8 mouse cellular contexts compared by ENCODE assay signal in the genomic region with DNA sequence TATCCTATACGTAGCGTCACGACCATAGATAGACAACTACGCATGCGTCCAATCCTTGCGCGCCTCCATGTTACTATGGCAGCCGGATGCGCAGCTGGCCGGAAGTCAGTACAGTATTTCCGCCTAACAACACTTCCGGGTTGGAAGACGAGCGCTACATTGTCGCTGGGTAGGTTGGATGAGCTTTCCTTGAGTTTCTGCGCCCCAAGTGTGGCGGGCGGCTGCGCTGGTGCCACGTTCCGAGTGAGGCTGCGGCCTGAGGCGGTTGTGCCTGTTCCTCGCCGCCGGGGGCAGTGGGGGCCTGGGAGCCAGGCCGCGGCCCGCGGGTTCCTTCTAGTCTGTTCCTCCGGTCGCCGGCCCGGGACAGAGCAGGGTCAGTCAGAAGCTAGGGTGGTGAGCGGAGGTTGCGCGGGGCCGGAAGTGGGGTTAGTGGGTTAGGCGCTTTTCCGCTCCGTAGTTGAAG. TPM values are rescaled to one million over a fixed set of nuclear protein-coding genes. Genes with fewer than 3 reads are reported as not detected.
DNase-seq lines count a peak whose midpoint lies in the region; ATAC-seq and TF ChIP-seq lines count a peak whose summit lies in the region.

A gene (plus strand): TSS at position 128 of the 463 bp plus-strand sequence.

- no peaks in the 10 kb centered on the region for H3K9me3 ChIP-seq in hindbrain, embryonic 16.5 days (ENCODE audit: control insufficient read depth, low read length)

- peak within 1 kb of the TSS; percentile 71 for H3K4me3 ChIP-seq in hindbrain, embryonic 16.5 days (ENCODE audit: low read length)
- H3K4me3 ChIP-seq in left cerebral cortex, adult 2 months, result peak within 1 kb of the TSS; percentile 95

- DNase-seq in T-cell, adult 2 months (ENCODE audit: low spot score), result peak; percentile 95
- DNase-seq in cerebellum, postnatal 36 days, result peak; percentile 88 to 92
- DNase-seq in frontal cortex, postnatal 36 days (ENCODE audit: low spot score in 2 of 2), result peak; percentile 87 to 93
- DNase-seq in left cerebral cortex, adult 2 months (ENCODE audit: extremely low spot score in 1 of 2, low spot score in 2 of 2), result peak; percentile 88 to 89
- DNase-seq in right cerebral cortex, adult 2 months (ENCODE audit: low spot score in 2 of 2), result peak; percentile 89 to 94
- peak; percentile 88 for DNase-seq in urinary bladder, postnatal 14 days (ENCODE audit: low spot score)

- H3K9ac ChIP-seq in hindbrain, embryonic 16.5 days (ENCODE audit: low read depth, low read length), result peak within 1 kb of the TSS; percentile 73

- H3K27me3 ChIP-seq in hindbrain, embryonic 16.5 days (replicated peaks; ENCODE audit: control insufficient read depth, insufficient read depth, low read length), result peaks cover 8% of the 10 kb centered on the region

- peak; percentile 97 for ATAC-seq in hindbrain, embryonic 16.5 days
- peak; percentile 90 for ATAC-seq in megakaryocyte, adult 5-6 weeks (ENCODE audit: poor library complexity, severe bottlenecking)

- no peaks in the 10 kb centered on the region for H3K36me3 ChIP-seq in hindbrain, embryonic 16.5 days (ENCODE audit: control insufficient read depth, insufficient read depth, low read length)

- H3K4me1 ChIP-seq in hindbrain, embryonic 16.5 days (ENCODE audit: control insufficient read depth, insufficient read depth, low read depth, low read length), result peaks cover 9% of the 10 kb centered on the region

- peak; percentile 10; the same call in 1 of the 2 replicates for TF ChIP-seq CTCF in left cerebral cortex, adult 2 months (IDR thresholded peaks at IDR 0.05)

- intact Hi-C loops in left cerebral cortex, adult 2 months (cut with DNase I), result loop anchor here (5.0 kb wide), 1 partner anchor 62 kb away; a partner anchor contains a TSS

- under 1% methylated on average over 41 of the region's 41 CpGs for WGBS in hindbrain, embryonic 16.5 days

- H3K27ac ChIP-seq in hindbrain, embryonic 16.5 days (ENCODE audit: low read depth, low read length), result peak within 1 kb of the TSS; percentile 82
- H3K27ac ChIP-seq in left cerebral cortex, adult 2 months, result peak within 1 kb of the TSS; percentile 90

- H3K4me2 ChIP-seq in hindbrain, embryonic 16.5 days (ENCODE audit: low read length), result peak within 1 kb of the TSS; percentile 92

RNA-seq across cellular contexts. Expression of the gene that starts here (rescaled TPM):
- 6.7 and 7.7 TPM in 2 replicates for polyA plus RNA-seq in hindbrain, embryonic 16.5 days (2015; fragmentation: Nextera tagmentation; extraction: Ambion mirVana)
- total RNA-seq in left cerebral cortex, adult 2 months (2021), result 10 to 100 TPM; 10.4 to 11.7 TPM
- 13.0 and 17.1 TPM in 2 replicates for total RNA-seq in megakaryocyte, adult 5-6 weeks (2015)
- 18.6 and 22.9 TPM in 2 replicates for total RNA-seq in megakaryocyte, adult 5-6 weeks (2017)

Comparison
In these comparisons a context has a peak if more than half of its experiments do, and no peak if none do; other contexts are left out.
1. Peak in every context shown above with its lines: DNase-seq, ATAC-seq, H3K4me3 ChIP-seq and H3K27ac ChIP-seq.